Mouse (Mus musculus): ENCODE measurements around the gene Spon1.

Spon1 gene

GRCm38 (mm10) chr7:113841521-113841920 is 75.7 kb downstream of the Spon1 start:
- no peak for DNase-seq (ENCODE audit: low spot score)

GRCm38 (mm10) chr7:113843150-113843549 is 77.4 kb downstream of the Spon1 start:
- no peak for DNase-seq (ENCODE audit: low spot score)

- DNase-seq (ENCODE audit: low spot score), result no peak
These were observed 79.4 kb downstream of the Spon1 start for GRCm38 (mm10) chr7:113845191-113845590.

DNA sequence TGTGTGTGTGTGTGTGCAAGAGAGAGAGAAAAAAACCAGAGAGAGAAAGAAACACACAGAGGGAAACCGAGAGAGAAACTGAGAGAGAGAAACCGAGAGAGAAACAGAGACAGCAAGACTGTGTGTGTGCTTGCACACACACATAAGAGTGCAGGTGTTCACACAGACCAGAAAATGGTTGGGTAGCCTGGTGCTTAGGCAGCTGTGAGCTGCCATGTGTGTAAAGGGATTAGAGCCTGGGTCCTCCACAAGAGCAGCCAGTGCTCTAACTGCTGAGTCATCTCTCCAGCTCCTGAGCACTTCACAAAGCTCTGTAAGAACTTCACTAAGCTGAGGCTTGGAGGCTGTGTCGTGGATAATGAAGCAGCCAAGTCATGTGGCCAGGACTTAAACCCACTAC is 80.8 kb downstream of the Spon1 start:
- DNase-seq (ENCODE audit: low spot score), result no peak

GRCm38 (mm10) chr7:113847041-113847819 is 81.4 kb downstream of the Spon1 start:
- no peak for DNase-seq (ENCODE audit: low spot score)

DNA sequence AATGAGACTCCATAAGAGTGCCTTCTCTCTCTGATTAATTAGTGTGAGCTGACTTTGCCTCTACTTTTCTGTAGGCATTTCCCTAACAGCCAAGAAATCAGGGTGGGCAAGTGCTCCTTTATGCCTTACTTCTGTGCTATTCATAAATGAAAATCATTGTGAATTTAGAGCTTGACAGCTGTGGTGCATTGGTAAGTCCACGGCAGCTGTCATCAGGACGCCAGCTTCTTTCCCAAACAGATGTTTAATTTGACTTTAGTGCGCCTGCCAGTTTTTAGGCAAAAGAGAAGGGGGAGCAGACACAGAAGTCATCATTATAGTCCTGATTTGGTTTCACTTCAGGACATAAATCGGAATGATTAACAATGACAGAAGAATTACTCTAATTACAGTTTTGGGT is 84.6 kb downstream of the Spon1 start:
- no peak for DNase-seq (ENCODE audit: low spot score)

GRCm38 (mm10) chr7:113855396-113855795 is 89.6 kb downstream of the Spon1 start:
- no peak for DNase-seq (ENCODE audit: low spot score)

- DNase-seq (ENCODE audit: low spot score), result no peak
These were observed 90.3 kb downstream of the Spon1 start for GRCm38 (mm10) chr7:113856067-113856466.

GRCm38 (mm10) chr7:113859480-113859881 is 93.7 kb downstream of the Spon1 start:
- DNase-seq (ENCODE audit: low spot score), result no peak

GRCm38 (mm10) chr7:113861964-113862363 is 96.2 kb downstream of the Spon1 start:
- DNase-seq (ENCODE audit: low spot score), result no peak

DNA sequence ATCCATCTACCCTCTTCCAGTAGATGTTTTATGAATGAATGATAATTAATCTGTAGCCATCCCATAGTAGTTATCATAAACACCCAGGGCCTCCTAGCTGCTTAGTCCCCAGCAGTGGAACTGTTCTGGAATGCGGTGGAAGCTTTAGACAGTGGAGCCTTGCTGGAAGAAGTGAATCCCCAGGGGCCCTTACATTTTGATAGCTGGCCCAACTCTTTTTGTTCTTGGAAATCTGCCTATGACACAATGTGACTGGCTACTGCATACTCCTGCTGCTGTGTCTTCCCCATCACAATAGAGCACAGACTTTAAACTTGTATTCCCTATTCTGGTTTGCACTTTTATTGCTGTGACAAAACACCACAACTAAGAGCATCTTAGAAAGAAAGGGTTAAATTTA is 107.0 kb downstream of the Spon1 start:
- DNase-seq (ENCODE audit: low spot score), result no peak

DNA sequence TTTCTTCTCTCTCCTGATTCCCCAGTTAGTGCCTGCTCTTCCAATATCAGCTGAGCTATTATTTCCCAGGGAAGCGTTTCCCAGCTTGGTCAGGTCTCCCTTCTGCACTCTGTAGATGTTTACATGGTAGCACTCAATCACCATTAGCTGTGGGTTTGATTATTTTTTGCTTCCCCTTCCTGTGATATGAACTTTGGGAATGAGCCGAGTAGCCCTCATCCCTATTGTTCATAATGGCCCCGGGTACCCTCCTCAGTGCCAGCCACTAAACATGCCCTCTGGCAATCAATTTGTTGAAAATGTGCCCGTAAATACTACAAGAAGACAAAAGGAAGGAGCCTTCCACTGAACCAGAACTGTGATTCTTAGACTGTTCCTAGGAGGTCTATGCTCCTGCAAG is 111.7 kb downstream of the Spon1 start:
- no peak for DNase-seq (ENCODE audit: low spot score)

- no peak for DNase-seq (ENCODE audit: low spot score)
These were observed 112.1 kb downstream of the Spon1 start for GRCm38 (mm10) chr7:113877926-113878325.

- DNase-seq (ENCODE audit: low spot score), result no peak
These were observed 113.3 kb downstream of the Spon1 start for GRCm38 (mm10) chr7:113879085-113879501.

- no peak for DNase-seq (ENCODE audit: low spot score)
These were observed 114.2 kb downstream of the Spon1 start for GRCm38 (mm10) chr7:113880021-113880420.

- DNase-seq (ENCODE audit: low spot score), result no peak
These were observed 125.0 kb downstream of the Spon1 start for GRCm38 (mm10) chr7:113890782-113891181.

- no peak for DNase-seq (ENCODE audit: low spot score)
These were observed 125.7 kb downstream of the Spon1 start for GRCm38 (mm10) chr7:113891491-113891890.

GRCm38 (mm10) chr7:113893944-113894662 is 128.3 kb downstream of the Spon1 start:
- no peak for DNase-seq (ENCODE audit: low spot score)

GRCm38 (mm10) chr7:113895266-113895665 is 129.5 kb downstream of the Spon1 start:
- DNase-seq (ENCODE audit: low spot score), result no peak

GRCm38 (mm10) chr7:113898388-113898787 is 132.6 kb downstream of the Spon1 start:
- no peak for DNase-seq (ENCODE audit: low spot score)

GRCm38 (mm10) chr7:113901511-113901910 is 135.7 kb downstream of the Spon1 start:
- no peak for DNase-seq (ENCODE audit: low spot score)

DNA sequence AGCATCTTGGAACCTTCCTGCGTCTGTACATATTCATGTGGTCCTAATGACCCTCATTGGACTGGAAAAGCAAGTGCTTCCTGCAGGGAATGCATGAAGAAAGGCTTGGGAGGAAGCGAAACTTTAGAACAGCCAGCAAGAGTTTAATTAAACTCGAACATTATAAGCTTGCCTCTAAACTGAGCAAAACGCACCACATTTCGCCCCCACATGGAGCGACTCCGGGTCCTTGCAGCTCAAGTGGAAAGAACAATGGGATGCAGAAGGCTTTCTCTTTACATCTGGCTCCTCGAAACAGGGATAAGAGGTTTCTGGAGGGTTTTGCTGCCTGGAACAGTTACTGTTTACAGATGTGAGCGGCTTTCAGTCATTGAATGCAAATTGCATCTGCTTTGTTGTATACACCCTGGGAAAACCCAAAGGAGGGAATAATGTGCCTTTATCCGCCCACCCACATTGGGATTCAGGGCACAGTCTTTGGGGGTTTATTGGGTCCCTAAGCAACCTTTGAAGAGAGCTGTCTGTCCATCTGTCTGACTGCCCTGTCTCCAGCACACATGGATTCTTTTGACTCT is 136.2 kb downstream of the Spon1 start:
- no peak for DNase-seq (ENCODE audit: low spot score)
